Mouse (Mus musculus) left cerebral cortex, adult 18-20 months (tissue): ENCODE measurements at regions not wholly inside any gene's neighbourhood (a gene's known extent, or its start where the extent isn't known, plus 50 kb on each side); places are given as distances from the start of the nearest gene placed in this dataset.
A peak's percentile ranks its signal among the peaks of the same experiment; 100 is the strongest.
"Not testable (repeated sequence)": the region's sequence is repeated elsewhere in the genome, so short reads cannot be mapped to it uniquely, and the experiment has no call there.

Source experiments
- DNase-seq, 2 experiments: peaks; one replicate each; pipeline ENCODE4 v3.0.0; 2021 to 2022; ENCODE audit warnings: low spot score in 2 of 2, mixed read lengths in 1 of 2

DNA sequence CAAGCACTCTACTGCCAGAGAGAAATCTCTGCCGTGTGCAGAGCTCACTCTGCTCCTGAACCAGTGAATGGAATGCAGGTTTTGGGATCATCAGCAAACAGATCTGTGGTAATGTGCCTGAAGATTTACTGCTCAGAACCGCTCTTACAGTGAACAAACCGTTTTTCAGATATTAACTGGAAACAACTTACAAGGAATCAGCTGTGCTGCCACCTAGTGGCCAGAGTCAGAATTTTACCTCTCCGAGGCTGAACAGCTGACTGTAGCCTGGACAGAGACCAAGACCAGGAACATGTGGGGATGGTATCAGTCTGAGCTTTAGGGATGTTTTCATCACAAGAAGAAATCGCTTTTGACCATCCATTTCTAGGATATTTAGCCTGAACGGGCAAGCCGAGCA is 65.3 kb downstream of the Gm15023 start:
- peak; percentile 4 to 18 for DNase-seq

DNA sequence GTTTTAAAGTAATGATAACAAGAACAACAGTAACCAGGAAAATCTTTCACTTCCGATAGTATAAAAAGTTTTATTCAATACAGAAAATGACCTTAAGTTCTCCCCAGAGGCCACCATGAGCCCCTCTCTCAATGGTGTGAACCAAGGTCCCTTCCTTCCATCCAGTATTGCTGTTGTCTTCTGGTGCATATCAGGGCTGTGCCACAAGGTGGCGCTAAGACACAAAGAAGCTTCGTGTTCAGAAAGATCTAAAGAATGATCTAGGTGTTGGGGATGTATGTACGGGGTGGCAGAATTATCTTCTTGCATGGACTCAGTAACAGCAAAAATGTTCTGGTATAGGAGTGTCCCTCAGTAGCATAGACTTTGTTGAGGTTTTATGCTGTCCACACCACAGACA is 66.6 kb downstream of the Gm15023 start:
- peak; percentile 28 to 60 for DNase-seq

DNA sequence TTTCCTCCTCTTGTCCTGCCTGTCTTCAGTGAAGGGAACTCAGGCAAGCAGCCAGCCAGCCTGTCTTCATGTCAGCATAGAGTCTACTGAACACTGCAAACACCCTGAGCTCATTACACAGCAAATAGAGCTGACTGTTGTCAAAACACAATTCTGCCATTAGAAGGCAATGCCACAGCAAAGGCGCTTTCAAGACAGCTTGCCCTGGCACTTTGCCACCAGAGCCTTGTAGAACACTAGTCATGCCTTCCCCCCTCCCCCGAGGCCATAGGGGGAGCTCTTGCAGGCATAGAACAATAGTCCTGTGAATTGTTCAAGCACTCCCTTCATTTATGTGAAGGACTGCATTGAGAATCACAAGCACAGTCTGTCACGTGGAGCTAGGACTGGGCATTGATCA is 75.8 kb downstream of the Gm15023 start:
- DNase-seq, result peak in 1 of 2 experiments; percentile 3

GRCm38 (mm10) chrX:135098101-135098500 is 79.3 kb downstream of the Gm15023 start:
- no peak for DNase-seq

DNA sequence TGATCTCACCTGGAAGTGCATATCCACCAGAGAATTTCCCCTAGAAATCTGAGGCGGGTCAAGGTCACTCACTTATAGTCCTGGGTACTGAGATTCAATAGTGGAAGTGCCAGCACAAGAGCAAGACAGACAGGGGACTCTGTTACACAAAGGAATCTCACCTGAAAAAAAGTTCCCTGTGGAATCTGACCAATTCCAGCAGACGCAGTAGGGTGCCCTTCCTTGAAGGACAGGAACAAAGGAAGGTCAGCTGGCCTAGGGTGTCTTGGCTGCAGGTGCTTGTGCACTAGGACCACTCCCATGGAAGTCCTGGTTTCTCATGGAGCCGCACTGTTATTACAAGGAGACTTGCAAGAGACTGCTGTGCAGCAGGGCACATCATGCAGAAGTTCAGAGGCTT is 81.2 kb downstream of the Gm15023 start:
- no peak for DNase-seq

DNA sequence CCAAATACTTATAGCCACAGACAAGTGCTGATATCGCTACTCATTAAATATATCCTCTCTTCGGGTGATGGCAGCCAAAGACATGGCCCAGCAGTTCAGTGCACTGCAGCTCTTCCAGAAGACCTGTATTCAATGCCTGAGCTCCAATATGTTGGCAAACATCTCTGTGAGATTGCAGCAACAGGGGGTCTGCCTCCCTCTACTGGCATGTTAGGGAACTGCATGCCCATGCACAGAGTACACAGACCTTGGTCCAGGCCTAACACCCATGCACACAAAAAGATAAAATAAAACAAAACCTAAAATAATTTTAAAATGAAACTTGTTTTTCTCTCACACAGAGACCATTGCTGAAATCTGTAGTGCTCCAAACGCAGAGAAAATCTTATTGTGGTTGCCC is 82.1 kb upstream of the Zmat1 start:
- peak; percentile 51 to 65 for DNase-seq

DNA sequence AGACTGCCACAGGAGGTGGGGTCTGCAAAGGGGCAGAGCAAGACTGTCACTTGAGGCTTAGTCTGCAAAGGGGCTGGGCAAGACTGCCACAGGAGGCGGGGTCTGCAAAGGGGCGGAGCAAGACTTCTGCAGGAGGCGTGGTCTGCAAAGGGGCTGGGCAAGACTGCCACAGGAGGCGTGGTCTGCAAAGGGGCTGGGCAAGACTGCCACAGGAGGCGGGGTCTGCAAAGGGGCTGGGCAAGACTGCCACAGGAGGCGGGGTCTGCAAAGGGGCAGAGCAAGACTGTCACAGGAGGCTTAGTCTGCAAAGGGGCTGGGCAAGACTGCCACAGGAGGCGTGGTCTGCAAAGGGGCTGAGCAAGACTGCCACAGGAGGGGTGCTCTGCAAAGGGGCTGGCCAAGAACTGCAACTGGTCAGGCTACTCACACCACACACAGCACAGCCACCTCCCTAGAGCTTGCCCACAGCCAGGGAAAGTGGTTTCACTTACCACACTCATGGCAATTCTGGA is 78.1 kb upstream of the Zmat1 start:
- not testable (repeated sequence) for DNase-seq

- DNase-seq, result not testable (repeated sequence)
Measured at GRCm38 (mm10) chrX:135086564-135086963, 77.6 kb upstream of the Zmat1 start.

- DNase-seq, result not testable (repeated sequence)
Measured at GRCm38 (mm10) chrX:135085770-135086553, 77.0 kb upstream of the Zmat1 start.

- DNase-seq, result no peak
Measured at GRCm38 (mm10) chrX:135080380-135081158, 71.6 kb upstream of the Zmat1 start.

DNA sequence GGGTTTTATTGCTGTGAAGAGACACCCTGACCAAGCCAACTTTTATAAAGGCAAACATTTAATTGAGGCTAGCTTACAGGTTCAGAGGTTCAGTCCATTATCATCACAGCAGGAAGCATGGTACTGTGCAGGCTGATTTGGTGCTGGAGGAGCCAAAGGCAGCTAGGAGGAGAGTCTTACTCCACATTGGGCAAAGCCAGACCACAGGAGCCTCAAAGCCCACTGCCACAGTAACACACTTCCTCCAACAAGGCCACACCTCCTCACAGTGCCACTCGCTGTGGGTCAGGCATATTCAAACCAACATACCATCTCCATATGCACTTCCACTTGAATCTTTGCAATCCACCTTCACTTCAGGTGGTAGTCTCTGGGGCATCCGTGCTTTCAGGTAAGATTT is 70.4 kb upstream of the Zmat1 start:
- no peak for DNase-seq

DNA sequence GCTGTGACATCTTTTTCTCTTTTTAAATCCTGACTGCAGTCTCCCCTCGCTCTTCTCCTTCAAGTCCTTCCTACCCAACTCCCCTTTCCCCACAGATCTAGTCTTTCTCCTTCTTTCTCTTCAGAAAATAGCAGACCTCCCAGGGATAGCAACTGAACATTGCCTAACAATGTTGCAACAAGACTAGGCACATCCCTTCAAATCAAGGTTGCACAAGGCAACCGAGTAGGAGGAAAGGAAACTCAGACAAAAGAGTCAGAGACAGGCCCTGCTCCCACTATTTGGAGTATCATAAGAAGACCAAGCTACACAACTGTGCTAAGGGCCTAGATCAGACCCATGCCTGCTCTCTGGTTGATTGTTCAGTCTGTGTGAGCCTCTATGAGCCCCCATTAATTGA is 66.9 kb upstream of the Zmat1 start:
- DNase-seq, result no peak

GRCm38 (mm10) chrX:135069448-135069847 is 60.4 kb upstream of the Zmat1 start:
- no peak for DNase-seq

DNA sequence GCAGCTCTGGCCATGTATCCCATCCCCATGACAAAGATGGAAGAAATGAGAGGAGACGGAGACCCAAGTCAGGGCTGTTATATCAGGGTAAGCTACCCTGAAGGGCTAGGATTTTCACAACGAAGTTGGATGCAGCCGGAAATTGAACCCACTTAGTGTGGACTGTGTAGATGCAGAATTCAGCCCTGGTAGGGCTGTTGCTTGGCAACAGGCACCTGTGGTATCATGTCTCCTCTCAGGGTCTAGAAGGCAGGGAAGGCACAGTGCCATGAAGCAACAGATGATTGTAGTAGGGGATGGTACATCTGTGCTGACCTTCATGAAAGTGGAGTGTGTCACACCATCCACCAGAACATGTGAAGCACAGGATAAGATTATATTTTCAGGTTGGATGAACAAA is 51.2 kb upstream of the Zmat1 start:
- no peak for DNase-seq

GRCm38 (mm10) chrX:135058949-135059348 is 49.9 kb upstream of the Zmat1 start:
- no peak for DNase-seq
